Mouse (Mus musculus) central nervous system, embryonic 11.5 days (tissue): ENCODE results near the gene Kcnrg. TPM values are rescaled to one million over a fixed set of nuclear protein-coding genes. Genes with fewer than 3 reads are reported as not detected.

Experiments used
- polyA plus RNA-seq: library from polyadenylated mRNA; depleted of rRNA; stranded (reverse); fragments of >200 nt; gene quantifications from 2 replicates; pipeline ENCODE4 v1.2.3, GENCODE M21; 2012; rRNA removed

Kcnrg gene
- polyA plus RNA-seq, result 0.52 and 0.78 TPM in 2 replicates

GRCm38 (mm10) chr14:61607157-61607556 is at the start of gene Kcnrg:
TSS of gene Kcnrg (plus strand) at chr14:61607457.

GRCm38 (mm10) chr14:61597968-61598367 is 9.3 kb upstream of the Kcnrg start, which contains the start of gene Trim13:
TSS of gene Trim13 (plus strand) at chr14:61598247.

Other genes starting within 250 kb of the Kcnrg start
- gene Ebpl, start 247.0 kb upstream of the Kcnrg start, polyA plus RNA-seq, result 4.3 and 5.4 TPM in 2 replicates
- 35.5 and 57.2 TPM in 2 replicates for gene Kpna3, start 167.6 kb upstream of the Kcnrg start, polyA plus RNA-seq
- gene Spryd7, start 50.6 kb upstream of the Kcnrg start, polyA plus RNA-seq, result 6.1 and 11.6 TPM in 2 replicates
- gene Trim13, start 9.2 kb upstream of the Kcnrg start, polyA plus RNA-seq, result 14.8 and 19.4 TPM in 2 replicates